Mouse (Mus musculus): ENCODE measurements at regions not wholly inside any gene's neighbourhood (a gene's known extent, or its start where the extent isn't known, plus 50 kb on each side); places are given as distances from the start of the nearest gene placed in this dataset.

GRCm38 (mm10) chr2:137821344-137821916 lies 434.9 kb upstream of the Btbd3 start:
- Histone ChIP-seq H3K4me3 (ENCODE audit: insufficient read depth in 1 of 2, low read depth in 1 of 2, low read length in 2 of 2, poor library complexity in 1 of 2, severe bottlenecking in 1 of 2) (no peak overlapping the region), H3K9me3 (ENCODE audit: control insufficient read depth, insufficient read depth, low read depth, low read length) (no peaks in the 10 kb centered on the region), H3K9ac (ENCODE audit: insufficient read depth, low read depth, low read length, poor library complexity, severe bottlenecking) (no peak overlapping the region), H3K27ac (ENCODE audit: insufficient read depth, low read depth, low read length, poor library complexity, severe bottlenecking) (no peak overlapping the region), H3K4me1 (ENCODE audit: control insufficient read depth in 2 of 2, insufficient read depth in 2 of 2, low read length in 2 of 2, poor library complexity in 1 of 2) (no peaks in the 10 kb centered on the region), H3K36me3 (ENCODE audit: control insufficient read depth, insufficient read depth, low read length, poor library complexity, severe bottlenecking) (no peaks in the 10 kb centered on the region)
- TF ChIP-seq HCFC1 (IDR thresholded peaks at IDR 0.05; ENCODE audit: borderline replicate concordance, insufficient read depth, low read length) (no peak), CHD2 (IDR thresholded peaks at IDR 0.05; ENCODE audit: low read depth, low read length) (no peak), MAFK (IDR thresholded peaks at IDR 0.05; ENCODE audit: insufficient read depth, low read depth, low read length) (no peak), ZC3H11A (IDR thresholded peaks at IDR 0.05; ENCODE audit: borderline replicate concordance, low read depth, low read length) (no peak), ZNF384 (IDR thresholded peaks at IDR 0.05; ENCODE audit: low read depth, low read length) (no peak)
- DNase-seq (ENCODE audit: low read depth, low spot score), result no peak
- in situ Hi-C loops (cut with MboI; ENCODE audit: low sequenced_read_pairs in 2 of 2, unreplicated experiment in 2 of 2), result no loop called here

DNA sequence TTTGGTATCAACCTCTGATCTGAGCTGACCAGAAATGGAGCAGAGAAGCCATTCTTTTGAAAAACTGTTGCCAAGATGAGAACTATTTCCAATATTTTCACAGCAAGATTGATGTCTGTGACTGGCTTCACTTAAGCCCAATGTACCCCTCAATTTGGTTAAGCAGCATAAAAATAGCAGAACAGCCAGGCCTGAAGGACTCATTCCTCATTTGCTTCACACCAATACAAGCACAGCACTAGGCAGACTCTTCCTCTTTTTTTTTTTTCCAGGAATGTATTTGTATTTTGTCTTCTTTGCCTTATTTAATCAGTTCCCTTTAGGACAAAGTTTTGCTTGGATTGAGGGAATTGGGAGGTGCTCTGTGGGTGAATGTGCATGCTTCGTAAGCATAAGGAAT lies 441.4 kb upstream of the Btbd3 start:
- in situ Hi-C loops (cut with MboI; ENCODE audit: low sequenced_read_pairs in 2 of 2, unreplicated experiment in 2 of 2), result no loop called here
- no peaks in the 10 kb centered on the region for H3K4me1 ChIP-seq (ENCODE audit: control insufficient read depth in 2 of 2, insufficient read depth in 2 of 2, low read length in 2 of 2, poor library complexity in 1 of 2)
- no peaks in the 10 kb centered on the region for H3K36me3 ChIP-seq (ENCODE audit: control insufficient read depth, insufficient read depth, low read length, poor library complexity, severe bottlenecking)
- no peak for DNase-seq (ENCODE audit: low read depth, low spot score)
- H3K27ac ChIP-seq (ENCODE audit: insufficient read depth, low read depth, low read length, poor library complexity, severe bottlenecking), result no peak overlapping the region
- no peak overlapping the region for H3K9ac ChIP-seq (ENCODE audit: insufficient read depth, low read depth, low read length, poor library complexity, severe bottlenecking)
- TF ChIP-seq ZC3H11A (IDR thresholded peaks at IDR 0.05; ENCODE audit: borderline replicate concordance, low read depth, low read length) (no peak), MAFK (IDR thresholded peaks at IDR 0.05; ENCODE audit: insufficient read depth, low read depth, low read length) (no peak), CHD2 (IDR thresholded peaks at IDR 0.05; ENCODE audit: low read depth, low read length) (no peak), HCFC1 (IDR thresholded peaks at IDR 0.05; ENCODE audit: borderline replicate concordance, insufficient read depth, low read length) (no peak), ZNF384 (IDR thresholded peaks at IDR 0.05; ENCODE audit: low read depth, low read length) (no peak)
- no peaks in the 10 kb centered on the region for H3K9me3 ChIP-seq (ENCODE audit: control insufficient read depth, insufficient read depth, low read depth, low read length)
- no peak overlapping the region for H3K4me3 ChIP-seq (ENCODE audit: insufficient read depth in 1 of 2, low read depth in 1 of 2, low read length in 2 of 2, poor library complexity in 1 of 2, severe bottlenecking in 1 of 2)

GRCm38 (mm10) chr2:137808401-137809230 lies 447.7 kb upstream of the Btbd3 start:
- Histone ChIP-seq H3K36me3 (ENCODE audit: control insufficient read depth, insufficient read depth, low read length, poor library complexity, severe bottlenecking) (no peaks in the 10 kb centered on the region), H3K4me1 (ENCODE audit: control insufficient read depth in 2 of 2, insufficient read depth in 2 of 2, low read length in 2 of 2, poor library complexity in 1 of 2) (no peaks in the 10 kb centered on the region), H3K27ac (ENCODE audit: insufficient read depth, low read depth, low read length, poor library complexity, severe bottlenecking) (no peak overlapping the region), H3K9ac (ENCODE audit: insufficient read depth, low read depth, low read length, poor library complexity, severe bottlenecking) (no peak overlapping the region), H3K9me3 (ENCODE audit: control insufficient read depth, insufficient read depth, low read depth, low read length) (no peaks in the 10 kb centered on the region), H3K4me3 (ENCODE audit: insufficient read depth in 1 of 2, low read depth in 1 of 2, low read length in 2 of 2, poor library complexity in 1 of 2, severe bottlenecking in 1 of 2) (no peak overlapping the region)
- in situ Hi-C loops (cut with MboI; ENCODE audit: low sequenced_read_pairs in 2 of 2, unreplicated experiment in 2 of 2), result no loop called here
- no peak for DNase-seq (ENCODE audit: low read depth, low spot score)
- TF ChIP-seq HCFC1 (IDR thresholded peaks at IDR 0.05; ENCODE audit: borderline replicate concordance, insufficient read depth, low read length) (no peak), MAFK (IDR thresholded peaks at IDR 0.05; ENCODE audit: insufficient read depth, low read depth, low read length) (no peak), CHD2 (IDR thresholded peaks at IDR 0.05; ENCODE audit: low read depth, low read length) (no peak), ZNF384 (IDR thresholded peaks at IDR 0.05; ENCODE audit: low read depth, low read length) (no peak), ZC3H11A (IDR thresholded peaks at IDR 0.05; ENCODE audit: borderline replicate concordance, low read depth, low read length) (no peak)

DNA sequence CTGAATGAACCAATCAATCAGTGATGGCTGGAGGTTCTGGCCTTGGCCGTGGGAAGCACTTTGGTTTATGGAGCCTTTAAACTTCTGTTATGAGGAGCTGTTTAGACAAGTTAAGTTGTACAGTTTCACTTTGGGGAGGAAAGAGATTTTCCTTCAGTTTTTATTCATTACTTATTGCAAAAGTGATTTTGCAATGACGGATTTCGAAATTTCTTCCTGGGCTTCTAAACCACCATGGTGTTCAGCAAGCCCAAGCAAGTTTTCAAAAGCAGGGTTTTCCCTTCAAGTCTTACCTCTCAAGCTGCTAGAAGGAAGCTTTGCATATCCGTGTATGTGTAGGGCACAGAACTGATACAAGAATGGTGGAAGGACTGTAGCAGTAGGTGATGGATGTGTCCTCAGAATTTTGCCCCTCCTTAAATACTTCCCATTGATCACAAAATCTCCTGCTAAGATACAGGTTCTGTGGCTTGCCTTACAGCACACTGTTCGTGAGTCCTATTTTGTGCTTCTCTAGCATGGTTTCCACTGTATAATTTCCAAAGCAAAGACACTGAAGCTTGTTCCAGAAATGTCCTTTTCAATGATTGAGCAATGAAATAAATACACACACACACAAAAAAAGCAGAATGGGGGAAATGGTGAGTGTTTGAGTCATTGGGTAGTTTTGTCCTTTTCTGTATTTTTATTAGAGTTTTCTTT lies 448.6 kb upstream of the Btbd3 start:
- in situ Hi-C loops (cut with MboI; ENCODE audit: low sequenced_read_pairs in 2 of 2, unreplicated experiment in 2 of 2), result no loop called here
- no peak overlapping the region for H3K4me3 ChIP-seq (ENCODE audit: insufficient read depth in 1 of 2, low read depth in 1 of 2, low read length in 2 of 2, poor library complexity in 1 of 2, severe bottlenecking in 1 of 2)
- no peak overlapping the region for H3K27ac ChIP-seq (ENCODE audit: insufficient read depth, low read depth, low read length, poor library complexity, severe bottlenecking)
- no peaks in the 10 kb centered on the region for H3K36me3 ChIP-seq (ENCODE audit: control insufficient read depth, insufficient read depth, low read length, poor library complexity, severe bottlenecking)
- no peak overlapping the region for H3K9ac ChIP-seq (ENCODE audit: insufficient read depth, low read depth, low read length, poor library complexity, severe bottlenecking)
- DNase-seq (ENCODE audit: low read depth, low spot score), result no peak
- H3K4me1 ChIP-seq (ENCODE audit: control insufficient read depth in 2 of 2, insufficient read depth in 2 of 2, low read length in 2 of 2, poor library complexity in 1 of 2), result no peaks in the 10 kb centered on the region
- no peaks in the 10 kb centered on the region for H3K9me3 ChIP-seq (ENCODE audit: control insufficient read depth, insufficient read depth, low read depth, low read length)
- TF ChIP-seq MAFK (IDR thresholded peaks at IDR 0.05; ENCODE audit: insufficient read depth, low read depth, low read length), result no peak
- no peak for TF ChIP-seq ZC3H11A (IDR thresholded peaks at IDR 0.05; ENCODE audit: borderline replicate concordance, low read depth, low read length)
- TF ChIP-seq HCFC1 (IDR thresholded peaks at IDR 0.05; ENCODE audit: borderline replicate concordance, insufficient read depth, low read length), result no peak
- TF ChIP-seq CHD2 (IDR thresholded peaks at IDR 0.05; ENCODE audit: low read depth, low read length), result no peak
- no peak for TF ChIP-seq ZNF384 (IDR thresholded peaks at IDR 0.05; ENCODE audit: low read depth, low read length)

Measured in ES-E14 (cell line).